Comparison of ENCODE assay signal across 9 mouse cellular contexts in the genomic region with DNA sequence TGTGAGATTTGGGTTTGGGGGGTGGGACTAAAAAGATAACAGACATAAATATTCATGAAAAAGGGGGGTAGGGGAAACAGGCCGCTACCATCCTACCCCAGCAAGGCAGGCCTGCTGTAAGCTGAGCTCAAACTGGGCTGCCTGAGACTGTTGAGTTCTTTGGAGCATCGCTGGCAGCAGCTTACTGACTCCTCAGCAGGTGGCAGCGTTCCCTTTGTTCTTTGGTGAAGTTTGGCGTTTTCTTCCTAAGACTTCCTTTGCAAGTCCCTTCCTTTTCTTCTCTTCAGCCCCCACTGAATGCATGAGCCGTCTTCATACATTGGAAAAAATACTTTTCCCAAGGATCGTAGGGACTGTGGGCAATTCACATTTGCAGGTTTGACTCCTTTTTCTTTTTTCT. TPM values are rescaled to one million over a fixed set of nuclear protein-coding genes. Genes with fewer than 3 reads are reported as not detected.
A peak's percentile ranks its signal among the peaks of the same experiment; 100 is the strongest.
DNase-seq lines count a peak whose midpoint lies in the region; ATAC-seq and TF ChIP-seq lines count a peak whose summit lies in the region.
"Had no signal": no experiment of that assay in that cellular context is flagged by ENCODE, and none has a peak within 500 bp of the region (broad histone marks: within the 10 kb centered on the region; RNA-seq: fewer than 3 reads in every experiment).

No protein-coding gene starts in this region.

- TF ChIP-seq CTCF in ES-Bruce4 (IDR thresholded peaks at IDR 0.05; ENCODE audit: low read depth, low read length), result peak; percentile 16
- peak; percentile 52; the same call in 1 of the 2 replicates for TF ChIP-seq CTCF in embryonic fibroblast, embryonic 13.5 days (IDR thresholded peaks at IDR 0.05; ENCODE audit: borderline replicate concordance, insufficient read depth, low read length)

- no peak overlapping the region for H3K9ac ChIP-seq in kidney, embryonic 16.5 days (replicated peaks; ENCODE audit: low read length)
- H3K9ac ChIP-seq in ES-Bruce4 (ENCODE audit: low read depth, poor library complexity, severe bottlenecking), result no peak overlapping the region
- H3K9ac ChIP-seq: embryonic facial prominence, embryonic 13.5 days had no signal

- no peaks in the 10 kb centered on the region for H3K9me3 ChIP-seq in kidney, embryonic 16.5 days (ENCODE audit: low read length)
- no peaks in the 10 kb centered on the region for H3K9me3 ChIP-seq in ES-Bruce4 (replicated peaks; ENCODE audit: control insufficient read depth, insufficient read depth, low read length, poor library complexity, severe bottlenecking)
- H3K9me3 ChIP-seq: embryonic facial prominence, embryonic 13.5 days had no signal

- TF ChIP-seq POLR2A in ES-Bruce4 (IDR thresholded peaks at IDR 0.05; ENCODE audit: insufficient read depth, low read length), result no peak
- TF ChIP-seq POLR2A in embryonic fibroblast, embryonic 13.5 days (IDR thresholded peaks at IDR 0.05; ENCODE audit: low read depth, low read length), result no peak

- peaks cover 2% of the 10 kb centered on the region; the same call in 1 of the 2 replicates for H3K4me1 ChIP-seq in kidney, embryonic 16.5 days (ENCODE audit: insufficient read depth, low read length)
- no peaks in the 10 kb centered on the region for H3K4me1 ChIP-seq in ES-Bruce4 (ENCODE audit: control insufficient read depth, insufficient read depth, low read length)
- H3K4me1 ChIP-seq in embryonic fibroblast, embryonic 13.5 days (ENCODE audit: control insufficient read depth, insufficient read depth, low read length), result no peaks in the 10 kb centered on the region

- no peak overlapping the region for H3K27ac ChIP-seq in kidney, embryonic 16.5 days (ENCODE audit: low read length)
- H3K27ac ChIP-seq in ES-Bruce4 (ENCODE audit: insufficient read depth, low read length), result no peak overlapping the region
- H3K27ac ChIP-seq in embryonic fibroblast, embryonic 13.5 days (ENCODE audit: insufficient read depth, low read length), result no peak overlapping the region
- H3K27ac ChIP-seq: embryonic facial prominence, embryonic 13.5 days had no signal

- H3K4me3 ChIP-seq in kidney, embryonic 16.5 days (ENCODE audit: low read length), result no peak overlapping the region
- H3K4me3 ChIP-seq in ES-Bruce4 (ENCODE audit: low read depth, low read length), result no peak overlapping the region
- H3K4me3 ChIP-seq in embryonic fibroblast, embryonic 13.5 days (ENCODE audit: insufficient read depth, low read length), result no peak overlapping the region
- H3K4me3 ChIP-seq: embryonic facial prominence, embryonic 13.5 days had no signal

- ATAC-seq in kidney, embryonic 16.5 days (ENCODE audit: low FRiP score, low TSS enrichment), result no peak

- 24% methylated on average over 6 of the region's 6 CpGs for WGBS in kidney, embryonic 16.5 days

- no peak for TF ChIP-seq EP300 in ES-Bruce4 (IDR thresholded peaks at IDR 0.05; ENCODE audit: insufficient read depth, low read depth, low read length)

- peak; percentile 26 for DNase-seq in kidney, adult 18-20 months
- peak; percentile 64 for DNase-seq in A20 (ENCODE audit: low read depth, low spot score)
- peak; percentile 49 for DNase-seq in lung, postnatal 14 days
- peak; percentile 73 for DNase-seq in thymus, postnatal 0 days (ENCODE audit: low spot score)
- DNase-seq in neural tube, embryonic 10.5 days (ENCODE audit: extremely low spot score, low spot score), result no peak

- no peak overlapping the region for H3K4me2 ChIP-seq in kidney, embryonic 16.5 days (replicated peaks; ENCODE audit: low read depth, low read length)
- H3K4me2 ChIP-seq: embryonic facial prominence, embryonic 13.5 days had no signal

- no peaks in the 10 kb centered on the region for H3K36me3 ChIP-seq in kidney, embryonic 16.5 days (ENCODE audit: insufficient read depth, low read length)
- no peaks in the 10 kb centered on the region for H3K36me3 ChIP-seq in ES-Bruce4 (ENCODE audit: control insufficient read depth, insufficient read depth, low read length, poor library complexity, severe bottlenecking)
- H3K36me3 ChIP-seq: embryonic facial prominence, embryonic 13.5 days had no signal

- H3K27me3 ChIP-seq in kidney, embryonic 16.5 days (ENCODE audit: insufficient read depth, low read length), result no peaks in the 10 kb centered on the region
- H3K27me3 ChIP-seq in ES-Bruce4 (ENCODE audit: control insufficient read depth, insufficient read depth, low read length, poor library complexity, severe bottlenecking), result no peaks in the 10 kb centered on the region

RNA-seq across cellular contexts. Expression of a gene that starts 7.9 kb away (rescaled TPM):
- 6.5 and 7.8 TPM in 2 replicates for polyA plus RNA-seq in kidney, embryonic 16.5 days (2015; fragmentation: Nextera tagmentation; extraction: Ambion mirVana)
- 58.8 and 64.1 TPM in 2 replicates for polyA plus RNA-seq in ES-Bruce4 (2011; ENCODE audit: insufficient read depth, insufficient read length, low read depth, missing spikeins)
- polyA plus RNA-seq in embryonic fibroblast, embryonic 13.5 days (2011; ENCODE audit: insufficient read length, low read depth, missing spikeins), result 104 and 134 TPM in 2 replicates
- 17.7 and 22.9 TPM in 2 replicates for polyA plus RNA-seq in thymus, postnatal 0 days (2015; fragmentation: Nextera tagmentation; extraction: Ambion mirVana)

RNA-seq across cellular contexts. Expression of a gene that starts 9.8 kb away (rescaled TPM):
- 88.0 and 90.3 TPM in 2 replicates for polyA plus RNA-seq in kidney, embryonic 16.5 days (2015; fragmentation: Nextera tagmentation; extraction: Ambion mirVana)
- 98.4 and 107 TPM in 2 replicates for polyA plus RNA-seq in ES-Bruce4 (2011; ENCODE audit: insufficient read depth, insufficient read length, low read depth, missing spikeins)
- 87.2 and 97.8 TPM in 2 replicates for polyA plus RNA-seq in embryonic fibroblast, embryonic 13.5 days (2011; ENCODE audit: insufficient read length, low read depth, missing spikeins)
- 76.7 and 77.8 TPM in 2 replicates for polyA plus RNA-seq in thymus, postnatal 0 days (2015; fragmentation: Nextera tagmentation; extraction: Ambion mirVana)
